Mouse (Mus musculus) kidney, adult 18-20 months (tissue): Measurements from ENCODE around the gene Henmt1.
A peak's percentile ranks its signal among the peaks of the same experiment; 100 is the strongest.

Experiments
- DNase-seq: peaks from one replicate; pipeline ENCODE4 v3.0.0; 2021

Gene Henmt1

GRCm38 (mm10) chr3:108939573-108939972 lies at the start of gene Henmt1:
TSS of gene Henmt1 (plus strand) at chr3:108939873.
- no peak for DNase-seq

- no peak for DNase-seq
Observed at GRCm38 (mm10) chr3:108889908-108890307, 49.8 kb upstream of the Henmt1 start, which contains the start of gene Fndc7. TSS of gene Fndc7 (minus strand) at chr3:108890008.

- DNase-seq, result no peak
Observed at GRCm38 (mm10) chr3:108892080-108892479, 47.6 kb upstream of the Henmt1 start.

- no peak for DNase-seq
Observed at GRCm38 (mm10) chr3:108892914-108893313, 46.8 kb upstream of the Henmt1 start.

- no peak for DNase-seq
Observed at GRCm38 (mm10) chr3:108898640-108899039, 41.0 kb upstream of the Henmt1 start.

GRCm38 (mm10) chr3:108900147-108900546 lies 39.5 kb upstream of the Henmt1 start:
- DNase-seq, result no peak

- no peak for DNase-seq
Observed at GRCm38 (mm10) chr3:108900681-108901080, 39.0 kb upstream of the Henmt1 start.

GRCm38 (mm10) chr3:108902038-108902437 lies 37.6 kb upstream of the Henmt1 start:
- no peak for DNase-seq

GRCm38 (mm10) chr3:108902934-108903333 lies 36.7 kb upstream of the Henmt1 start:
- no peak for DNase-seq

GRCm38 (mm10) chr3:108910303-108911080 lies 29.2 kb upstream of the Henmt1 start:
- peak; percentile 37 for DNase-seq

GRCm38 (mm10) chr3:108911081-108911547 lies 28.6 kb upstream of the Henmt1 start:
- DNase-seq, result no peak

GRCm38 (mm10) chr3:108911548-108912413 lies 27.9 kb upstream of the Henmt1 start, which contains the start of gene Prpf38b:
TSS of gene Prpf38b (minus strand) at chr3:108911727.
- DNase-seq, result peak; percentile 94

GRCm38 (mm10) chr3:108915999-108916398 lies 23.7 kb upstream of the Henmt1 start:
- DNase-seq, result no peak

- no peak for DNase-seq
Observed at GRCm38 (mm10) chr3:108916857-108917256, 22.8 kb upstream of the Henmt1 start.

- no peak for DNase-seq
Observed at GRCm38 (mm10) chr3:108917986-108918385, 21.7 kb upstream of the Henmt1 start.

- no peak for DNase-seq
Observed at GRCm38 (mm10) chr3:108918852-108919251, 20.8 kb upstream of the Henmt1 start.

GRCm38 (mm10) chr3:108920442-108921070 lies 19.1 kb upstream of the Henmt1 start:
- DNase-seq, result peak; percentile 21

GRCm38 (mm10) chr3:108921822-108922221 lies 17.9 kb upstream of the Henmt1 start:
- DNase-seq, result no peak

GRCm38 (mm10) chr3:108925677-108926076 lies 14.0 kb upstream of the Henmt1 start:
- no peak for DNase-seq

GRCm38 (mm10) chr3:108926308-108926707 lies 13.4 kb upstream of the Henmt1 start:
- no peak for DNase-seq

- DNase-seq, result no peak
Observed at GRCm38 (mm10) chr3:108933557-108933956, 6.1 kb upstream of the Henmt1 start.

- no peak for DNase-seq
Observed at GRCm38 (mm10) chr3:108938691-108939090, 982 bp upstream of the Henmt1 start.

GRCm38 (mm10) chr3:108940001-108940633 lies 444 bp downstream of the Henmt1 start, which contains the start of gene Gm9857:
TSS of gene Gm9857 (minus strand) at chr3:108940445.
- no peak for DNase-seq
